Comparison of ENCODE assay signal across 10 mouse cellular contexts in the genomic region with DNA sequence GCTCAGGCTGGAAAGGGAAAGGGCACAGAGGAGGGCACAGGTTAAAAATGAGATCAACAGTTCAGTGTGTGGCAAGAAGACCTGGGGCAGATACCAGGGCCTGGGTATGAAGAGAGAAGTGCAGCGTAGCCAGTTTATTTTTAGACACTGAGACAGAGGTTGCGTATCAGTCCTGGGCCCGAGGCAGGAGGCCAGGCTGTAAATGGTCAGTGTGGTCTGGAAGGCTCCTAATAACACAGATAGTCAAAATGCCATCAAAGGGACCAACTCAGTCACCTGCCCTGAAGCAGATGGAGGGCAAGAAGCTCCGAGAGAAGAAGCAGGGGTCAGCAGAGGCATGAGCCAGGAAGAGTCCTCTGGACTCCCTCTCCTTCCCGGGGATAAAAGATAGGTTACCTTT. TPM values are rescaled to one million over a fixed set of nuclear protein-coding genes. Genes with fewer than 3 reads are reported as not detected.
DNase-seq lines count a peak whose midpoint lies in the region; ATAC-seq and TF ChIP-seq lines count a peak whose summit lies in the region.
"Had no signal": no experiment of that assay in that cellular context is flagged by ENCODE, and none has a peak within 500 bp of the region (broad histone marks: within the 10 kb centered on the region; RNA-seq: fewer than 3 reads in every experiment).

No protein-coding gene starts in this region.

- peak overlapping the region; percentile 47 for H3K4me2 ChIP-seq in heart, embryonic 11.5 days
- 0 out of 2 replicates have a peak overlapping the region, but pooled peaks have one; percentile 5 for H3K4me2 ChIP-seq in liver, embryonic 16.5 days (ENCODE audit: low read depth, low read length)
- H3K4me2 ChIP-seq in neural tube, embryonic 15.5 days, result no peak overlapping the region

- H3K36me3 ChIP-seq in kidney, adult 2 months (ENCODE audit: control insufficient read depth, insufficient read depth, low read length), result no peaks in the 10 kb centered on the region
- no peaks in the 10 kb centered on the region for H3K36me3 ChIP-seq in heart, embryonic 11.5 days (ENCODE audit: control insufficient read depth, insufficient read depth, low read length)
- no peaks in the 10 kb centered on the region for H3K36me3 ChIP-seq in liver, embryonic 16.5 days (ENCODE audit: control insufficient read depth, insufficient read depth)
- no peaks in the 10 kb centered on the region for H3K36me3 ChIP-seq in neural tube, embryonic 15.5 days

- ATAC-seq in heart, embryonic 11.5 days (replicated peaks; ENCODE audit: insufficient number of reproducible peaks, low FRiP score, low TSS enrichment), result peak; percentile 37
- ATAC-seq in liver, embryonic 16.5 days (ENCODE audit: low read depth), result no peak
- no peak for ATAC-seq in neural tube, embryonic 15.5 days (ENCODE audit: low FRiP score)

- peak; percentile 65 for DNase-seq in kidney, adult 2 months
- no peak for DNase-seq in kidney, postnatal 10 days
- no peak for DNase-seq in spleen, postnatal 36 days (ENCODE audit: low spot score in 2 of 2)
- DNase-seq in left cerebral cortex, adult 9 months (ENCODE audit: low spot score in 2 of 2), result no peak
- DNase-seq: cerebellum, adult 9-10 months; midbrain, embryonic 14.5 days had no signal

- 19% methylated on average over 5 of the region's 5 CpGs for WGBS in kidney, adult 2 months
- WGBS in bone marrow, adult 2 months, result 25% methylated on average over 5 of the region's 5 CpGs
- WGBS in heart, embryonic 11.5 days (ENCODE audit: insufficient replicate concordance), result 40% methylated on average over 5 of the region's 5 CpGs
- WGBS in liver, embryonic 16.5 days (ENCODE audit: insufficient replicate concordance), result 39% methylated on average over 5 of the region's 5 CpGs
- 82% methylated on average over 5 of the region's 5 CpGs for WGBS in neural tube, embryonic 15.5 days

- no peaks in the 10 kb centered on the region for H3K9me3 ChIP-seq in heart, embryonic 11.5 days (replicated peaks; ENCODE audit: control insufficient read depth, low read length)
- H3K9me3 ChIP-seq in liver, embryonic 16.5 days (replicated peaks; ENCODE audit: control insufficient read depth, low read length), result no peaks in the 10 kb centered on the region
- no peaks in the 10 kb centered on the region for H3K9me3 ChIP-seq in neural tube, embryonic 15.5 days (replicated peaks)

- H3K27ac ChIP-seq in kidney, adult 2 months (ENCODE audit: insufficient read depth, low read depth, low read length), result peak overlapping the region; percentile 34; the same call in 1 of the 2 replicates
- H3K27ac ChIP-seq in bone marrow, adult 2 months (ENCODE audit: control insufficient read depth, insufficient read depth, low read depth, low read length, poor library complexity), result peak overlapping the region; percentile 72
- peak overlapping the region; percentile 92 for H3K27ac ChIP-seq in heart, embryonic 11.5 days (ENCODE audit: low read depth, low read length)
- peak overlapping the region; percentile 47; the same call in 1 of the 2 replicates for H3K27ac ChIP-seq in liver, embryonic 16.5 days (ENCODE audit: low read length)
- H3K27ac ChIP-seq in neural tube, embryonic 15.5 days (replicated peaks), result no peak overlapping the region

- no peak for TF ChIP-seq POLR2A in kidney, adult 2 months (IDR thresholded peaks at IDR 0.05; ENCODE audit: low read depth, low read length)
- TF ChIP-seq POLR2A in bone marrow, adult 2 months (IDR thresholded peaks at IDR 0.05; ENCODE audit: borderline replicate concordance, control insufficient read depth, low read depth, low read length), result no peak

- H3K9ac ChIP-seq in heart, embryonic 11.5 days (ENCODE audit: low read depth, low read length), result peak overlapping the region; percentile 62
- H3K9ac ChIP-seq in liver, embryonic 16.5 days (ENCODE audit: low read depth, low read length), result no peak overlapping the region; the same call in 1 of the 2 replicates
- no peak overlapping the region for H3K9ac ChIP-seq in neural tube, embryonic 15.5 days (replicated peaks)

- H3K4me1 ChIP-seq in kidney, adult 2 months (ENCODE audit: control insufficient read depth, insufficient read depth, low read length), result peaks cover 78% of the 10 kb centered on the region
- peaks cover 34% of the 10 kb centered on the region for H3K4me1 ChIP-seq in bone marrow, adult 2 months (ENCODE audit: control insufficient read depth, insufficient read depth, low read length)
- H3K4me1 ChIP-seq in heart, embryonic 11.5 days (ENCODE audit: control insufficient read depth, insufficient read depth, low read length), result peaks cover 98% of the 10 kb centered on the region
- H3K4me1 ChIP-seq in liver, embryonic 16.5 days (ENCODE audit: control insufficient read depth, low read depth, low read length), result peaks cover 58% of the 10 kb centered on the region
- peaks cover 79% of the 10 kb centered on the region for H3K4me1 ChIP-seq in neural tube, embryonic 15.5 days

- H3K27me3 ChIP-seq in kidney, adult 2 months (replicated peaks; ENCODE audit: control insufficient read depth, insufficient read depth, low read length), result no peaks in the 10 kb centered on the region
- H3K27me3 ChIP-seq in heart, embryonic 11.5 days (ENCODE audit: control insufficient read depth, insufficient read depth, low read length), result no peaks in the 10 kb centered on the region
- no peaks in the 10 kb centered on the region for H3K27me3 ChIP-seq in liver, embryonic 16.5 days (ENCODE audit: control insufficient read depth, insufficient read depth, low read depth, low read length)
- H3K27me3 ChIP-seq in neural tube, embryonic 15.5 days (replicated peaks), result no peaks in the 10 kb centered on the region

- no peak for TF ChIP-seq CTCF in kidney, adult 2 months (conservative IDR thresholded peaks at IDR 0.05; ENCODE audit: insufficient read depth, insufficient read length, low read depth, low read length)
- TF ChIP-seq CTCF in bone marrow, adult 2 months (IDR thresholded peaks at IDR 0.05; ENCODE audit: control insufficient read depth, insufficient read depth, low read length), result no peak

- no peak overlapping the region for H3K4me3 ChIP-seq in kidney, adult 2 months (ENCODE audit: insufficient read depth, low read depth, low read length)
- H3K4me3 ChIP-seq in bone marrow, adult 2 months (replicated peaks; ENCODE audit: control insufficient read depth, low read depth, low read length), result no peak overlapping the region
- no peak overlapping the region for H3K4me3 ChIP-seq in heart, embryonic 11.5 days (ENCODE audit: low read depth, low read length)
- no peak overlapping the region for H3K4me3 ChIP-seq in liver, embryonic 16.5 days (ENCODE audit: low read depth, low read length)
- H3K4me3 ChIP-seq in neural tube, embryonic 15.5 days (replicated peaks), result no peak overlapping the region

RNA-seq across cellular contexts. Expression of gene Mapkapk2, which starts 7.4 kb away (rescaled TPM):
- 95.3 and 99.5 TPM in 2 replicates for polyA plus RNA-seq in kidney, adult 2 months (2012; rRNA removed)
- polyA plus RNA-seq in bone marrow, adult 2 months (2011; ENCODE audit: insufficient read depth, insufficient read length, low replicate concordance, missing spikeins), result 22.7 and 38.1 TPM in 2 replicates
- 51.4 and 57.6 TPM in 2 replicates for polyA plus RNA-seq in heart, embryonic 11.5 days (2014; fragmentation: Nextera tagmentation; extraction: Ambion mirVana)
- 6.4 and 10.8 TPM in 2 replicates for polyA plus RNA-seq in liver, embryonic 16.5 days (2015; fragmentation: Nextera tagmentation; extraction: Ambion mirVana)
- polyA plus RNA-seq in neural tube, embryonic 15.5 days (2015; fragmentation: Nextera tagmentation; extraction: Ambion mirVana), result 15.0 and 19.9 TPM in 2 replicates

RNA-seq across cellular contexts. Expression of gene Dyrk3, which starts 47.9 kb away (rescaled TPM):
- 0.94 and 1.4 TPM in 2 replicates for polyA plus RNA-seq in kidney, adult 2 months (2012; rRNA removed)
- polyA plus RNA-seq in bone marrow, adult 2 months (2011; ENCODE audit: insufficient read depth, insufficient read length, low replicate concordance, missing spikeins), result 7.5 and 13.4 TPM in 2 replicates
- polyA plus RNA-seq in heart, embryonic 11.5 days (2014; fragmentation: Nextera tagmentation; extraction: Ambion mirVana), result 3.7 and 4.0 TPM in 2 replicates
- 16.3 and 17.3 TPM in 2 replicates for polyA plus RNA-seq in liver, embryonic 16.5 days (2015; fragmentation: Nextera tagmentation; extraction: Ambion mirVana)
- 10.3 and 14.0 TPM in 2 replicates for polyA plus RNA-seq in neural tube, embryonic 15.5 days (2015; fragmentation: Nextera tagmentation; extraction: Ambion mirVana)
